Mouse (Mus musculus): ENCODE data around the gene Mgl2.

GRCm38 (mm10) chr11:70174491-70174890 lies 44.4 kb downstream of the Mgl2 start:
- TF ChIP-seq CTCF (IDR thresholded peaks at IDR 0.05; ENCODE audit: insufficient read depth, low read length) (no peak), POLR2A (IDR thresholded peaks at IDR 0.05; ENCODE audit: borderline replicate concordance, extremely low read depth, low read depth, low read length) (no peak)
